In the genomic region with DNA sequence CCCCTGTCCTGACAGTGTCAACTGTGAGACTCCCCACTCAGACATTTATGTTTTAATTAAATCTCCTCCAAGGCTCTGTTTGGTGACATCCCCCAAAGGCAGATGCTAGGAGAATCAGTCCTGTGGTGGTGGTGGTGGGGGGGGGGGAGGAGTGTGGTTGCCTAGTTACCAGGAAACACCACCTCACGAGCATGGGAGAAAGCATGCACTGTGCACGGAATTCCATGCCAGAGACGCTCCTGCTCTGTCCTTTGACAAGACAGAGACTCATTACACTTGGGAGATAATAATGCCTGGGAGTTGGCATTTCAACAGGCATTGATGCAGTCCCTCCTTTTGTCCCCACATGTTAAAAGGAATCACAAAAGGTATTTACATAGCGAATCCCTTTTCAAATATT, we compare ENCODE assay signal across 14 mouse cellular contexts.
DNase-seq lines count a peak whose midpoint lies in the region; ATAC-seq and TF ChIP-seq lines count a peak whose summit lies in the region.
"Had no signal": no experiment of that assay in that cellular context is flagged by ENCODE, and none has a peak within 500 bp of the region (broad histone marks: within the 10 kb centered on the region; RNA-seq: fewer than 3 reads in every experiment).

No protein-coding gene starts in this region.

- no peak overlapping the region for H3K27ac ChIP-seq in hindbrain, embryonic 10.5 days
- H3K27ac ChIP-seq in hindbrain, embryonic 16.5 days (ENCODE audit: low read depth, low read length), result no peak overlapping the region
- H3K27ac ChIP-seq in forebrain, embryonic 15.5 days (replicated peaks), result no peak overlapping the region
- no peak overlapping the region for H3K27ac ChIP-seq in hindbrain, embryonic 12.5 days
- no peak overlapping the region for H3K27ac ChIP-seq in midbrain, embryonic 13.5 days
- no peak overlapping the region for H3K27ac ChIP-seq in intestine, postnatal 0 days (ENCODE audit: low read depth, low read length)

- H3K27me3 ChIP-seq in hindbrain, embryonic 10.5 days (ENCODE audit: insufficient read depth, poor library complexity, severe bottlenecking), result peaks cover 62% of the 10 kb centered on the region
- H3K27me3 ChIP-seq in hindbrain, embryonic 16.5 days (replicated peaks; ENCODE audit: control insufficient read depth, insufficient read depth, low read length), result no peaks in the 10 kb centered on the region
- no peaks in the 10 kb centered on the region for H3K27me3 ChIP-seq in forebrain, embryonic 15.5 days
- peaks cover 18% of the 10 kb centered on the region for H3K27me3 ChIP-seq in hindbrain, embryonic 12.5 days
- H3K27me3 ChIP-seq in midbrain, embryonic 13.5 days, result peaks cover 4% of the 10 kb centered on the region; the same call in 1 of the 2 replicates
- H3K27me3 ChIP-seq in intestine, postnatal 0 days (replicated peaks; ENCODE audit: control insufficient read depth, insufficient read depth, low read length), result no peaks in the 10 kb centered on the region

- WGBS in hindbrain, embryonic 10.5 days, result 20% methylated on average over 4 of the region's 4 CpGs
- WGBS in hindbrain, embryonic 16.5 days, result 13% methylated on average over 4 of the region's 4 CpGs
- WGBS in forebrain, embryonic 15.5 days, result 16% methylated on average over 4 of the region's 4 CpGs
- 17% methylated on average over 4 of the region's 4 CpGs for WGBS in hindbrain, embryonic 12.5 days
- WGBS in midbrain, embryonic 13.5 days, result 11% methylated on average over 4 of the region's 4 CpGs
- WGBS in intestine, postnatal 0 days, result 29% methylated on average over 4 of the region's 4 CpGs

- no peaks in the 10 kb centered on the region for H3K36me3 ChIP-seq in hindbrain, embryonic 10.5 days
- H3K36me3 ChIP-seq in hindbrain, embryonic 16.5 days (ENCODE audit: control insufficient read depth, insufficient read depth, low read length), result no peaks in the 10 kb centered on the region
- H3K36me3 ChIP-seq in forebrain, embryonic 15.5 days, result no peaks in the 10 kb centered on the region
- no peaks in the 10 kb centered on the region for H3K36me3 ChIP-seq in hindbrain, embryonic 12.5 days
- H3K36me3 ChIP-seq in midbrain, embryonic 13.5 days, result no peaks in the 10 kb centered on the region
- no peaks in the 10 kb centered on the region for H3K36me3 ChIP-seq in intestine, postnatal 0 days (ENCODE audit: control insufficient read depth, insufficient read depth)

- H3K4me3 ChIP-seq in hindbrain, embryonic 10.5 days, result no peak overlapping the region
- no peak overlapping the region for H3K4me3 ChIP-seq in hindbrain, embryonic 16.5 days (ENCODE audit: low read length)
- H3K4me3 ChIP-seq in forebrain, embryonic 15.5 days, result no peak overlapping the region
- H3K4me3 ChIP-seq in hindbrain, embryonic 12.5 days, result no peak overlapping the region
- no peak overlapping the region for H3K4me3 ChIP-seq in midbrain, embryonic 13.5 days (replicated peaks)
- H3K4me3 ChIP-seq in intestine, postnatal 0 days (ENCODE audit: low read depth, low read length), result no peak overlapping the region

- H3K4me2 ChIP-seq in hindbrain, embryonic 16.5 days (ENCODE audit: low read length), result no peak overlapping the region
- no peak overlapping the region for H3K4me2 ChIP-seq in forebrain, embryonic 15.5 days (replicated peaks)
- H3K4me2 ChIP-seq in hindbrain, embryonic 12.5 days (replicated peaks), result no peak overlapping the region
- H3K4me2 ChIP-seq in midbrain, embryonic 13.5 days (replicated peaks), result no peak overlapping the region
- H3K4me2 ChIP-seq in intestine, postnatal 0 days (replicated peaks; ENCODE audit: low read depth), result no peak overlapping the region

- TF ChIP-seq CTCF in intestine, postnatal 0 days (IDR thresholded peaks at IDR 0.05; ENCODE audit: low read depth), result no peak

- H3K4me1 ChIP-seq in hindbrain, embryonic 10.5 days (replicated peaks), result peaks cover 68% of the 10 kb centered on the region
- peaks cover 38% of the 10 kb centered on the region for H3K4me1 ChIP-seq in hindbrain, embryonic 16.5 days (ENCODE audit: control insufficient read depth, insufficient read depth, low read depth, low read length)
- H3K4me1 ChIP-seq in forebrain, embryonic 15.5 days, result peaks cover 54% of the 10 kb centered on the region
- H3K4me1 ChIP-seq in hindbrain, embryonic 12.5 days, result peaks cover 55% of the 10 kb centered on the region
- peaks cover 62% of the 10 kb centered on the region for H3K4me1 ChIP-seq in midbrain, embryonic 13.5 days (replicated peaks)
- no peaks in the 10 kb centered on the region for H3K4me1 ChIP-seq in intestine, postnatal 0 days (replicated peaks; ENCODE audit: control insufficient read depth, insufficient read depth, low read length)

- DNase-seq in hindbrain, embryonic 10.5 days (ENCODE audit: low spot score), result peak; percentile 42
- no peak for DNase-seq in gastrocnemius, adult 18-20 months (ENCODE audit: low spot score)
- DNase-seq: heart, adult 11 months; kidney, adult 18-20 months; kidney, postnatal 25 days; liver; lung, adult 2 months; lung, postnatal 4 days; thymus, postnatal 36 days had no signal

- H3K9ac ChIP-seq in hindbrain, embryonic 16.5 days (ENCODE audit: low read depth, low read length), result no peak overlapping the region
- H3K9ac ChIP-seq in forebrain, embryonic 15.5 days (replicated peaks), result no peak overlapping the region
- no peak overlapping the region for H3K9ac ChIP-seq in hindbrain, embryonic 12.5 days
- no peak overlapping the region for H3K9ac ChIP-seq in midbrain, embryonic 13.5 days (replicated peaks)
- H3K9ac ChIP-seq in intestine, postnatal 0 days (ENCODE audit: low read depth, low read length), result no peak overlapping the region

- ATAC-seq in hindbrain, embryonic 16.5 days, result no peak
- ATAC-seq in forebrain, embryonic 15.5 days (replicated peaks), result 0 out of 2 replicates have a peak, but pooled peaks have one; percentile 33
- peak; percentile 36; the same call in 1 of the 2 replicates for ATAC-seq in hindbrain, embryonic 12.5 days (ENCODE audit: low FRiP score)
- ATAC-seq in midbrain, embryonic 13.5 days, result peak; percentile 59
- no peak for ATAC-seq in intestine, postnatal 0 days

- no peaks in the 10 kb centered on the region for H3K9me3 ChIP-seq in hindbrain, embryonic 10.5 days
- no peaks in the 10 kb centered on the region for H3K9me3 ChIP-seq in hindbrain, embryonic 16.5 days (ENCODE audit: control insufficient read depth, low read length)
- no peaks in the 10 kb centered on the region for H3K9me3 ChIP-seq in forebrain, embryonic 15.5 days
- H3K9me3 ChIP-seq in hindbrain, embryonic 12.5 days (replicated peaks), result no peaks in the 10 kb centered on the region
- H3K9me3 ChIP-seq in midbrain, embryonic 13.5 days, result no peaks in the 10 kb centered on the region
- H3K9me3 ChIP-seq in intestine, postnatal 0 days (ENCODE audit: control insufficient read depth), result no peaks in the 10 kb centered on the region

Comparison
In these comparisons a context has a peak if more than half of its experiments do, and no peak if none do; other contexts are left out.
1. ATAC-seq: peak in forebrain, embryonic 15.5 days (single experiment), hindbrain, embryonic 12.5 days (single experiment) and midbrain, embryonic 13.5 days (single experiment); none in hindbrain, embryonic 16.5 days (single experiment) and intestine, postnatal 0 days (single experiment).